Mouse (Mus musculus): ENCODE data around the gene Gpr33.

DNA sequence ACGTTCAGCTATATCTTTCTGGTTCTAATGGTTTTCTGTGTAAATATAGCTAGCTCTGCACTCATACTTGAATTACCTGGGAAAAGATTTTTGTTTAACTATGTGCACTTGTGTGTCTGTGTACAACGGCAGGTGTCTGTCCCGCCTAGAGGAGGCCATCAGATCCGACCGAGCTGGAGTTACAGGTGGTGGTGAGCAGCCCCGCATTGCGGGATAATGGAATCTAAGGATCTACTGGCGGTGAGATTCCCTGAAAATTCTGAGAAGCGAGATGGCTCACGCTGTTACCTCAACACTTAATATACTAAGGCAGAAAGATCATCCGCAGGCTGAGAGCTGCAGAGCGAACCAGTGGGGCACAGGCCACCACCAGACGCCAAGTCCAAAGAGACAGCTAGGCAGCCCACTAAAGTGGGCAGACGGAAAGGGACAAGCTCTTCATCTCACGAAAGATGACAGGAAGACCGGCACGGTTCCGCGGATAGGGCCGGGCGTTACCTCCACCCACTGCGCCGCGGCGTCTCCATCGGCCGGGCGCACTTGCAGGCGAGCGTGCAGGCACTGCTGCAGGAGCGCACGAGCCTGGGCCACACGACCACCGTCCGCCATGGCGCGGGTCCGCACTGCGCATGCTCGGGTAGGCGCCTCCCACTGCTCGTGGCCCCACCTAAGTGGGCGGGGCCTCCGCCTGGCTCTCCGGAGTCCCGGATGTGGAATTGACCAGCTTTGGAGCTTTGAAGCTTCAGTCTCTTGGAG lies 21.8 kb downstream of the Gpr33 start, which contains the start of gene Dtd2:
- 0 out of 2 replicates have a peak, but pooled peaks have one; percentile 19 for TF ChIP-seq EP300 (IDR thresholded peaks at IDR 0.05; ENCODE audit: insufficient read depth, low read depth, low read length)
- no peak for TF ChIP-seq CTCF (IDR thresholded peaks at IDR 0.05; ENCODE audit: low read depth, low read length)
